In genomic region chr4:116829364-116830069, GRCm38 (mm10) we compare ENCODE assay signal across 13 mouse cellular contexts. TPM values are rescaled to one million over a fixed set of nuclear protein-coding genes. Genes with fewer than 3 reads are reported as not detected.
DNase-seq lines count a peak whose midpoint lies in the region; ATAC-seq lines count a peak whose summit lies in the region.
"Had no signal": no experiment of that assay in that cellular context is flagged by ENCODE, and none has a peak within 500 bp of the region (broad histone marks: within the 10 kb centered on the region; RNA-seq: fewer than 3 reads in every experiment).

No protein-coding gene starts in this region.

- no peak for ATAC-seq in hindbrain, embryonic 15.5 days (ENCODE audit: low FRiP score, low read depth)
- ATAC-seq in midbrain, embryonic 15.5 days (replicated peaks), result no peak

- no peaks in the 10 kb centered on the region for H3K36me3 ChIP-seq in forebrain, embryonic 10.5 days (replicated peaks)
- H3K36me3 ChIP-seq in hindbrain, embryonic 15.5 days, result no peaks in the 10 kb centered on the region
- no peaks in the 10 kb centered on the region for H3K36me3 ChIP-seq in midbrain, embryonic 15.5 days (replicated peaks)
- H3K36me3 ChIP-seq: stomach, embryonic 15.5 days had no signal

- peak overlapping the region; percentile 74 for H3K27ac ChIP-seq in forebrain, embryonic 10.5 days
- peak overlapping the region; percentile 57 for H3K27ac ChIP-seq in hindbrain, embryonic 15.5 days (replicated peaks)
- peak overlapping the region; percentile 64 for H3K27ac ChIP-seq in midbrain, embryonic 15.5 days
- H3K27ac ChIP-seq: stomach, embryonic 15.5 days had no signal

- peak; percentile 45 for DNase-seq in embryo, embryonic 10 days (ENCODE audit: low spot score)
- DNase-seq in embryo, embryonic 9.5 days (ENCODE audit: extremely low spot score), result no peak
- no peak for DNase-seq in forebrain, embryonic 10.5 days (ENCODE audit: extremely low spot score, low spot score)
- DNase-seq in cerebellum, adult 18-20 months, result no peak
- no peak for DNase-seq in left cerebral cortex, postnatal 10 days (ENCODE audit: extremely low spot score in 1 of 2, low spot score in 2 of 2)
- DNase-seq in heart, adult 9 months (ENCODE audit: low spot score in 2 of 2), result no peak
- DNase-seq: cerebellum, postnatal 14 days; gastrocnemius, postnatal 36 days; right cerebral cortex, postnatal 25 days had no signal

- WGBS in forebrain, embryonic 10.5 days, result 42% methylated on average over 6 of the region's 6 CpGs
- 33% methylated on average over 6 of the region's 6 CpGs for WGBS in hindbrain, embryonic 15.5 days
- 28% methylated on average over 6 of the region's 6 CpGs for WGBS in midbrain, embryonic 15.5 days

- 0 out of 2 replicates have a peak, but pooled peaks cover 5% of the 10 kb centered on the region for H3K27me3 ChIP-seq in forebrain, embryonic 10.5 days (ENCODE audit: poor library complexity, severe bottlenecking)
- H3K27me3 ChIP-seq in hindbrain, embryonic 15.5 days, result no peaks in the 10 kb centered on the region
- H3K27me3 ChIP-seq in midbrain, embryonic 15.5 days (replicated peaks), result 0 out of 2 replicates have a peak, but pooled peaks cover 2% of the 10 kb centered on the region
- H3K27me3 ChIP-seq: stomach, embryonic 15.5 days had no signal

- H3K4me3 ChIP-seq in forebrain, embryonic 10.5 days, result no peak overlapping the region
- H3K4me3 ChIP-seq in hindbrain, embryonic 15.5 days, result no peak overlapping the region
- no peak overlapping the region for H3K4me3 ChIP-seq in midbrain, embryonic 15.5 days
- H3K4me3 ChIP-seq: myocyte; stomach, embryonic 15.5 days had no signal

- no peak overlapping the region for H3K9ac ChIP-seq in hindbrain, embryonic 15.5 days
- H3K9ac ChIP-seq in midbrain, embryonic 15.5 days, result no peak overlapping the region
- H3K9ac ChIP-seq: stomach, embryonic 15.5 days had no signal

- peaks cover 52% of the 10 kb centered on the region for H3K4me1 ChIP-seq in forebrain, embryonic 10.5 days
- H3K4me1 ChIP-seq in hindbrain, embryonic 15.5 days (replicated peaks), result peaks cover 17% of the 10 kb centered on the region
- H3K4me1 ChIP-seq in midbrain, embryonic 15.5 days, result peaks cover 20% of the 10 kb centered on the region
- H3K4me1 ChIP-seq: stomach, embryonic 15.5 days had no signal

- H3K9me3 ChIP-seq in forebrain, embryonic 10.5 days, result no peaks in the 10 kb centered on the region
- H3K9me3 ChIP-seq in hindbrain, embryonic 15.5 days, result no peaks in the 10 kb centered on the region
- no peaks in the 10 kb centered on the region for H3K9me3 ChIP-seq in midbrain, embryonic 15.5 days
- H3K9me3 ChIP-seq: stomach, embryonic 15.5 days had no signal

- no peak overlapping the region for H3K4me2 ChIP-seq in hindbrain, embryonic 15.5 days
- H3K4me2 ChIP-seq in midbrain, embryonic 15.5 days, result no peak overlapping the region
- H3K4me2 ChIP-seq: stomach, embryonic 15.5 days had no signal

- intact Hi-C loops in left cerebral cortex, postnatal 10 days (cut with DNase I), result loop anchor here (10.0 kb wide), 1 partner anchor 305 kb away; the partner anchor contains the start of gene Plk3

RNA-seq across cellular contexts. Expression of gene Hpdl, which starts 8.0 kb away (rescaled TPM):
- polyA plus RNA-seq in forebrain, embryonic 10.5 days (2016; fragmentation: Nextera tagmentation; extraction: Ambion mirVana), result 1.5 and 2.2 TPM in 2 replicates
- polyA plus RNA-seq in hindbrain, embryonic 15.5 days (2015; fragmentation: Nextera tagmentation; extraction: Ambion mirVana), result 1.9 and 2.0 TPM in 2 replicates
- 0.59 and 0.92 TPM in 2 replicates for polyA plus RNA-seq in midbrain, embryonic 15.5 days (2015; fragmentation: Nextera tagmentation; extraction: Ambion mirVana)
- total RNA-seq in left cerebral cortex, postnatal 10 days (2021), result under 1 TPM; 0.77 to 0.79 TPM

RNA-seq across cellular contexts. Expression of gene Mutyh, which starts 22.0 kb away (rescaled TPM):
- polyA plus RNA-seq in forebrain, embryonic 10.5 days (2016; fragmentation: Nextera tagmentation; extraction: Ambion mirVana), result 30.4 and 30.6 TPM in 2 replicates
- 7.4 and 8.4 TPM in 2 replicates for polyA plus RNA-seq in hindbrain, embryonic 15.5 days (2015; fragmentation: Nextera tagmentation; extraction: Ambion mirVana)
- 8.3 and 9.5 TPM in 2 replicates for polyA plus RNA-seq in midbrain, embryonic 15.5 days (2015; fragmentation: Nextera tagmentation; extraction: Ambion mirVana)
- 1 to 10 TPM; 2.0 to 3.5 TPM for total RNA-seq in left cerebral cortex, postnatal 10 days (2021)

RNA-seq across cellular contexts. Expression of gene Toe1, which starts 22.1 kb away (rescaled TPM):
- 41.3 and 44.1 TPM in 2 replicates for polyA plus RNA-seq in forebrain, embryonic 10.5 days (2016; fragmentation: Nextera tagmentation; extraction: Ambion mirVana)
- 27.4 and 32.8 TPM in 2 replicates for polyA plus RNA-seq in hindbrain, embryonic 15.5 days (2015; fragmentation: Nextera tagmentation; extraction: Ambion mirVana)
- polyA plus RNA-seq in midbrain, embryonic 15.5 days (2015; fragmentation: Nextera tagmentation; extraction: Ambion mirVana), result 31.9 and 32.0 TPM in 2 replicates
- 10 to 100 TPM; 15.2 to 16.1 TPM for total RNA-seq in left cerebral cortex, postnatal 10 days (2021)

RNA-seq across cellular contexts. Expression of gene Zswim5, which starts 47.7 kb away (rescaled TPM):
- 5.5 and 5.7 TPM in 2 replicates for polyA plus RNA-seq in forebrain, embryonic 10.5 days (2016; fragmentation: Nextera tagmentation; extraction: Ambion mirVana)
- 5.2 and 5.4 TPM in 2 replicates for polyA plus RNA-seq in hindbrain, embryonic 15.5 days (2015; fragmentation: Nextera tagmentation; extraction: Ambion mirVana)
- 6.7 and 6.8 TPM in 2 replicates for polyA plus RNA-seq in midbrain, embryonic 15.5 days (2015; fragmentation: Nextera tagmentation; extraction: Ambion mirVana)
- 1 to 10 TPM; 7.6 to 8.4 TPM for total RNA-seq in left cerebral cortex, postnatal 10 days (2021)
- polyA plus RNA-seq: myocyte had no signal
